Mouse (Mus musculus): Measurements from ENCODE around the gene 4933424G06Rik. TPM values are rescaled to one million over a fixed set of nuclear protein-coding genes. Genes with fewer than 3 reads are reported as not detected.

4933424G06Rik gene
- total and polyA plus RNA-seq, 3 experiments = not detected

- H3K4me1 ChIP-seq (ENCODE audit: control insufficient read depth in 1 of 2, insufficient read depth in 2 of 2, low read length in 2 of 2) = peaks cover 0 to 5% of the 10 kb centered on the region in 2 experiments; a peak in 1 of 4 replicates
- H3K27me3 ChIP-seq (ENCODE audit: control insufficient read depth in 1 of 2, insufficient read depth in 2 of 2, low read length in 2 of 2) = peaks cover 0 to 9% of the 10 kb centered on the region in 2 experiments; a peak in 2 of 4 replicates
These were observed 4.4 kb downstream of the 4933424G06Rik start, which contains the start of gene Actr1b for GRCm38 (mm10) chr1:36714311-36714710. Actr1b (minus strand) TSS chr1:36714422.

GRCm38 (mm10) chr1:36718786-36719185 lies 8.8 kb downstream of the 4933424G06Rik start:
- H3K4me3 ChIP-seq (ENCODE audit: control insufficient read depth in 1 of 2, insufficient read depth in 1 of 2, low read depth in 2 of 2, low read length in 2 of 2) = no peak overlapping the region
- no peaks in the 10 kb centered on the region for H3K36me3 ChIP-seq (ENCODE audit: control insufficient read depth in 1 of 2, insufficient read depth in 2 of 2, low read length in 2 of 2)
- H3K9ac ChIP-seq (ENCODE audit: control insufficient read depth, low read depth, low read length, poor library complexity, severe bottlenecking) = no peak overlapping the region
- DNase-seq (ENCODE audit: low read depth, low spot score) = no peak
- H3K79me2 ChIP-seq (ENCODE audit: control insufficient read depth, insufficient read depth, low read length, poor library complexity) = no peaks in the 10 kb centered on the region
- no peak for TF ChIP-seq POLR2A (IDR thresholded peaks at IDR 0.05; ENCODE audit: control insufficient read depth in 1 of 2, insufficient read depth in 1 of 2, low read depth in 1 of 2, low read length in 2 of 2, poor library complexity in 1 of 2)
- no peak for TF ChIP-seq SMC3 (IDR thresholded peaks at IDR 0.05; ENCODE audit: low read depth, low read length)
- no peak for TF ChIP-seq HCFC1 (IDR thresholded peaks at IDR 0.05; ENCODE audit: low read depth, low read length)
- TF ChIP-seq E2F4 (IDR thresholded peaks at IDR 0.05; ENCODE audit: borderline replicate concordance, low read depth, low read length) = no peak
- TF ChIP-seq MEF2A (IDR thresholded peaks at IDR 0.05; ENCODE audit: extremely low read depth, insufficient replicate concordance, low read depth, low read length, poor library complexity, severe bottlenecking) = no peak
- TF ChIP-seq RAD21 (IDR thresholded peaks at IDR 0.05; ENCODE audit: low read depth, low read length) = no peak
- TF ChIP-seq MAFK (IDR thresholded peaks at IDR 0.05; ENCODE audit: borderline replicate concordance, low read depth, low read length) = no peak
- no peak for TF ChIP-seq EP300 (IDR thresholded peaks at IDR 0.05; ENCODE audit: low read depth in 1 of 2, low read length in 2 of 2)
- TF ChIP-seq USF1 (IDR thresholded peaks at IDR 0.05; ENCODE audit: low read depth, low read length) = no peak
- no peak for TF ChIP-seq CHD1 (IDR thresholded peaks at IDR 0.05; ENCODE audit: low read depth, low read length)
- no peak for TF ChIP-seq JUND (IDR thresholded peaks at IDR 0.05; ENCODE audit: low read depth, low read length)
- TF ChIP-seq MYC (IDR thresholded peaks at IDR 0.05; ENCODE audit: low read depth, low read length) = no peak
- TF ChIP-seq TCF12 (IDR thresholded peaks at IDR 0.05; ENCODE audit: low read depth, low read length) = no peak
- no peak for TF ChIP-seq TAL1 (IDR thresholded peaks at IDR 0.05; ENCODE audit: low read length)
- no peak for TF ChIP-seq ETS1 (IDR thresholded peaks at IDR 0.05; ENCODE audit: low read depth, low read length)
- H3K27ac ChIP-seq (ENCODE audit: control insufficient read depth, low read depth, low read length) = no peak overlapping the region
- H3K4me1 ChIP-seq (ENCODE audit: control insufficient read depth in 1 of 2, insufficient read depth in 2 of 2, low read length in 2 of 2) = no peaks in the 10 kb centered on the region
- H3K9me3 ChIP-seq (replicated peaks; ENCODE audit: insufficient read depth, low read length) = no peaks in the 10 kb centered on the region
- peaks cover 0 to 11% of the 10 kb centered on the region in 2 experiments; a peak in 2 of 4 replicates for H3K27me3 ChIP-seq (ENCODE audit: control insufficient read depth in 1 of 2, insufficient read depth in 2 of 2, low read length in 2 of 2)

More at GRCm38 (mm10) chr1:36714311-36714710, 4.4 kb downstream of the 4933424G06Rik start, which contains the start of gene Actr1b:
- no peak for DNase-seq (ENCODE audit: low read depth, low spot score)
- Histone ChIP-seq H3K36me3 (ENCODE audit: control insufficient read depth in 1 of 2, insufficient read depth in 2 of 2, low read length in 2 of 2) (peaks cover 0 to 5% of the 10 kb centered on the region in 2 experiments; a peak in 1 of 4 replicates), H3K27ac (ENCODE audit: control insufficient read depth, low read depth, low read length) (no peak within 1 kb of the TSS), H3K79me2 (ENCODE audit: control insufficient read depth, insufficient read depth, low read length, poor library complexity) (peaks cover 4% of the 10 kb centered on the region), H3K9me3 (replicated peaks; ENCODE audit: insufficient read depth, low read length) (no peaks in the 10 kb centered on the region), H3K9ac (ENCODE audit: control insufficient read depth, low read depth, low read length, poor library complexity, severe bottlenecking) (no peak within 1 kb of the TSS), H3K4me3 (ENCODE audit: control insufficient read depth in 1 of 2, insufficient read depth in 1 of 2, low read depth in 2 of 2, low read length in 2 of 2) (no peak within 1 kb of the TSS)
- TF ChIP-seq UBTF (IDR thresholded peaks at IDR 0.05; ENCODE audit: borderline replicate concordance, insufficient read depth, low read depth, low read length) = no peak
- TF ChIP-seq JUND (IDR thresholded peaks at IDR 0.05; ENCODE audit: low read depth, low read length) = no peak
- TF ChIP-seq NELFE (IDR thresholded peaks at IDR 0.05; ENCODE audit: low read depth, low read length) = no peak
- no peak for TF ChIP-seq KAT2A (conservative IDR thresholded peaks at IDR 0.05; ENCODE audit: low read depth, low read length)
- TF ChIP-seq MYC (IDR thresholded peaks at IDR 0.05; ENCODE audit: low read depth, low read length) = no peak
- no peak for TF ChIP-seq ZNF384 (IDR thresholded peaks at IDR 0.05; ENCODE audit: low read depth, low read length)
- no peak for TF ChIP-seq RAD21 (IDR thresholded peaks at IDR 0.05; ENCODE audit: low read depth, low read length)
